Mouse (Mus musculus) layer of hippocampus, adult 11-12 months (tissue): ENCODE measurements around the gene Gmds.

Experiments used
- DNase-seq: peaks from one replicate; pipeline ENCODE4 v3.0.0; 2022; ENCODE audit warnings: low spot score

Gene Gmds

GRCm38 (mm10) chr13:31810693-31811541 lies 527.6 kb downstream of the Gmds start:
- no peak for DNase-seq

- DNase-seq: no peak
These were observed 528.2 kb downstream of the Gmds start for GRCm38 (mm10) chr13:31810375-31810692.

- DNase-seq: no peak
These were observed 528.8 kb downstream of the Gmds start for GRCm38 (mm10) chr13:31809701-31810100.

- no peak for DNase-seq
These were observed 529.6 kb downstream of the Gmds start for GRCm38 (mm10) chr13:31808804-31809420.

- no peak for DNase-seq
These were observed 530.3 kb downstream of the Gmds start for GRCm38 (mm10) chr13:31808116-31808803.

- DNase-seq: no peak
These were observed 530.8 kb downstream of the Gmds start for GRCm38 (mm10) chr13:31807736-31808115.

GRCm38 (mm10) chr13:31806890-31807735 lies 531.4 kb downstream of the Gmds start:
- DNase-seq: no peak

GRCm38 (mm10) chr13:31806428-31806832 lies 532.1 kb downstream of the Gmds start, which contains the start of gene Foxc1:
Gene Foxc1, plus strand, starts transcription at chr13:31806633.
- peak; percentile 55 for DNase-seq

GRCm38 (mm10) chr13:31805831-31806427 lies 532.6 kb downstream of the Gmds start:
- DNase-seq: no peak

- DNase-seq: no peak
These were observed 534.0 kb downstream of the Gmds start for GRCm38 (mm10) chr13:31804571-31804970.

GRCm38 (mm10) chr13:31803166-31804093 lies 535.1 kb downstream of the Gmds start:
- no peak for DNase-seq

GRCm38 (mm10) chr13:31802447-31802846 lies 536.1 kb downstream of the Gmds start:
- no peak for DNase-seq

- DNase-seq: no peak
These were observed 536.7 kb downstream of the Gmds start for GRCm38 (mm10) chr13:31801703-31802305.

GRCm38 (mm10) chr13:31800581-31801576 lies 537.7 kb downstream of the Gmds start:
- peak; percentile 82 for DNase-seq

- DNase-seq: no peak
These were observed 540.5 kb downstream of the Gmds start for GRCm38 (mm10) chr13:31798075-31798474.

- DNase-seq: no peak
These were observed 541.2 kb downstream of the Gmds start for GRCm38 (mm10) chr13:31797346-31797745.

GRCm38 (mm10) chr13:31793163-31793562 lies 545.4 kb downstream of the Gmds start:
- DNase-seq: no peak

GRCm38 (mm10) chr13:31792480-31793132 lies 545.9 kb downstream of the Gmds start:
- peak; percentile 54 for DNase-seq
